Mouse (Mus musculus) liver, embryonic 14.5 days (tissue): ENCODE results near the gene Ndufaf2. TPM values are rescaled to one million over a fixed set of nuclear protein-coding genes. Genes with fewer than 3 reads are reported as not detected.

Experiments used
- ATAC-seq: fragments of 200-750 bp; cut with Nextera tagmentation; 2 replicates; pipeline ENCODE4 v1.8.0; 2017; ENCODE audit warnings: moderate number of reproducible peaks, mild to moderate bottlenecking, moderate library complexity; ENCODE audit not compliant: insufficient read depth
- DNase-seq, 3 experiments: peaks; one replicate each; pipeline ENCODE4 v3.0.0-alpha.2; 2012 to 2013; ENCODE audit warnings: low read depth in 3 of 3, low spot score in 3 of 3
- H3K27ac ChIP-seq: fragments of 300-500 bp; sonication (generic); 2 replicates; pipeline ENCODE4 v1.5.1; 2014; ENCODE audit warnings: moderate library complexity, mild to moderate bottlenecking, control low read depth, inconsistent platforms
- H3K27me3 ChIP-seq: fragments of 300-500 bp; sonication (generic); 2 replicates; pipeline ENCODE4 v1.6.1; 2014; ENCODE audit warnings: mild to moderate bottlenecking, low read length, moderate library complexity; ENCODE audit not compliant: control insufficient read depth, insufficient read depth
- H3K36me3 ChIP-seq: fragments of 300-500 bp; sonication (generic); replicated peaks from 2 replicates; pipeline ENCODE4 v1.6.1; 2014; ENCODE audit warnings: low read depth; ENCODE audit not compliant: control insufficient read depth, insufficient read depth
- H3K4me1 ChIP-seq, 2 experiments: fragments of 200-500 bp in 1 of 2; fragments of 300-500 bp in 1 of 2; sonication (generic) in 1 of 2; replicated peaks; 2 replicates each; pipeline ENCODE4 v1.6.1; 2012 to 2014; ENCODE audit warnings: antibody characterized with exemption in 1 of 2, inconsistent platforms in 1 of 2, low read length in 1 of 2; ENCODE audit not compliant: control insufficient read depth in 2 of 2, insufficient read depth in 2 of 2
- H3K4me2 ChIP-seq: fragments of 300-500 bp; sonication (generic); 2 replicates; pipeline ENCODE4 v1.6.1; 2014; ENCODE audit warnings: low read depth, mild to moderate bottlenecking, control low read depth, moderate library complexity
- H3K4me3 ChIP-seq, 2 experiments: fragments of 200-500 bp in 1 of 2; fragments of 300-500 bp in 1 of 2; sonication (generic) in 1 of 2; 2 replicates each; pipeline ENCODE4 v1.5.1; 2012 to 2014; ENCODE audit warnings: low read depth in 2 of 2, low read length in 2 of 2, mild to moderate bottlenecking in 2 of 2, control low read depth in 1 of 2, inconsistent platforms in 1 of 2, moderate library complexity in 1 of 2; ENCODE audit not compliant: insufficient read depth in 1 of 2
- H3K9ac ChIP-seq: fragments of 300-500 bp; sonication (generic); replicated peaks from 2 replicates; pipeline ENCODE4 v1.6.1; 2014; ENCODE audit warnings: mild to moderate bottlenecking, control low read depth, moderate library complexity
- H3K9me3 ChIP-seq: fragments of 300-500 bp; sonication (generic); 2 replicates; pipeline ENCODE4 v1.6.1; 2016; ENCODE audit warnings: low read length, mixed read lengths; ENCODE audit not compliant: control insufficient read depth
- CTCF ChIP-seq: IDR thresholded peaks from 2 replicates; pipeline ENCODE4 v1.5.1; 2016; ENCODE audit warnings: antibody characterized with exemption, low read depth, control low read depth
- EP300 ChIP-seq: IDR thresholded peaks from 2 replicates; pipeline ENCODE4 v1.6.1; 2016; ENCODE audit warnings: antibody characterized with exemption, low read depth
- WGBS: fragments of 180-500 bp; shearing (Covaris S2); extraction: QIAGEN DNeasy Blood & Tissue Kit; methylation state at CpG from one replicate; pipeline ENCODE4 v1.1.7; 2014; ENCODE audit not compliant: insufficient replicate concordance; 5-methylcytosine and 5-hydroxymethylcytosine counted together
- polyA plus RNA-seq, 2 experiments: library from polyadenylated mRNA; depleted of rRNA in 1 of 2; stranded (reverse) in 1 of 2; unstranded in 1 of 2; fragments of >200 nt; fragmentation: Nextera tagmentation in 1 of 2; extraction: Ambion mirVana in 1 of 2; gene quantifications; 2 replicates each; pipeline versions ENCODE4 v1.2.1 to v1.2.3; 2012 to 2014

Ndufaf2 gene
- polyA plus RNA-seq, 2 experiments: 21.6 to 33.8 TPM

- no peaks in the 10 kb centered on the region for H3K4me1 ChIP-seq
- H3K36me3 ChIP-seq: no peaks in the 10 kb centered on the region
- no peak overlapping the region for H3K4me2 ChIP-seq
- DNase-seq: no peak
- H3K27me3 ChIP-seq: no peaks in the 10 kb centered on the region
- H3K9me3 ChIP-seq: no peaks in the 10 kb centered on the region
- no peak overlapping the region for H3K9ac ChIP-seq
- no peak overlapping the region for H3K27ac ChIP-seq
- ATAC-seq: no peak
- no peak for TF ChIP-seq EP300
- no peak for TF ChIP-seq CTCF
- 50% methylated on average over 3 of the region's 3 CpGs for WGBS
- no peak overlapping the region for H3K4me3 ChIP-seq
Measured at GRCm38 (mm10) chr13:108114257-108114656, 44.2 kb downstream of the Ndufaf2 start.

DNA sequence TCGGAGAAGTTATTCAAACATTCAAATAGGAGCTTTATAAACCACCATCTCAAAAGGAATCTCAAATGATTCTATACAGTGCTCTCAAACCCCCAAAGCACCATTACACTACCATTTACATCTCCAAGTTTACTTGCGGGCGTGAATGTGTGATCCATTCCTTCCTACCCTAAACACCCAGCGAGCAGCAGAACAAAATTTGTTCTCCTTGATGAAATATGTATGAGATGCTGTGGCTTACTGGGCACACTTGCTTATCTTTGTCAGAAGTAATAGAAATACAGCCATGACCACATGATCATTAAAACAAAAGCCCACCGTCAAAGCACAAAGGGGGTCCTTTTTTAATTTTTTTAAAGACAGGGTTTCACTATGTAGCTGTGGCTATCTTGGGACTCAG lies 44.9 kb downstream of the Ndufaf2 start:
- Histone ChIP-seq H3K27me3 (no peaks in the 10 kb centered on the region), H3K9me3 (no peaks in the 10 kb centered on the region), H3K36me3 (no peaks in the 10 kb centered on the region), H3K9ac (no peak overlapping the region), H3K4me3 (no peak overlapping the region), H3K27ac (no peak overlapping the region), H3K4me1 (no peaks in the 10 kb centered on the region), H3K4me2 (no peak overlapping the region)
- TF ChIP-seq CTCF (no peak), EP300 (no peak)
- ATAC-seq (no peak), DNase-seq (no peak)
- WGBS: 81% methylated on average over 5 of the region's 5 CpGs

DNA sequence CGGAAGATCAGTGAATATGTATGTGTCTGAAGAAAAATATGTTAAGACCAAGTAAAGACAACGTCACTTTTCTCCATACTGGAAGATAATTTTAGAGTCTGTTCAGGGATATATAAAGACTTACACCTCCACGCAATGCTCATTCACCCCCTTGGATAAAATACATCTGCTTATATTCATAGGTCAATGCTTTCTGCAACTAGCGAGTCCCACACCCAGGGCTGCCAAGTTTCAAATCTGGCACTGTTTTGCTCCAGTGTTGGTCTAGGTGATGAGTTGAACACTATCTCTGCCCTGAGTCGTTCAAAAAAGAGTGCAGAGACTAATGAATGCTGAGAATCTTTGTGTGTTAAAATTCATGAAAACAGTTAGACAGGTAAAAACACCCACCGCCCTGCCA lies 47.5 kb downstream of the Ndufaf2 start:
- DNase-seq: no peak
- WGBS: 76% methylated on average over 6 of the region's 6 CpGs
- no peaks in the 10 kb centered on the region for H3K4me1 ChIP-seq
- no peaks in the 10 kb centered on the region for H3K9me3 ChIP-seq
- H3K27me3 ChIP-seq: no peaks in the 10 kb centered on the region
- H3K4me3 ChIP-seq: no peak overlapping the region
- H3K36me3 ChIP-seq: no peaks in the 10 kb centered on the region
- no peak for ATAC-seq
- no peak overlapping the region for H3K4me2 ChIP-seq
- H3K9ac ChIP-seq: no peak overlapping the region
- TF ChIP-seq CTCF (no peak), EP300 (no peak)
- no peak overlapping the region for H3K27ac ChIP-seq

- no peak overlapping the region for H3K4me2 ChIP-seq
- no peaks in the 10 kb centered on the region for H3K9me3 ChIP-seq
- H3K27me3 ChIP-seq: no peaks in the 10 kb centered on the region
- no peak for TF ChIP-seq EP300
- no peak for TF ChIP-seq CTCF
- WGBS: 32% methylated on average over 2 of the region's 2 CpGs
- no peak overlapping the region for H3K9ac ChIP-seq
- ATAC-seq (no peak), DNase-seq (no peak)
- H3K27ac ChIP-seq: no peak overlapping the region
- no peaks in the 10 kb centered on the region for H3K36me3 ChIP-seq
- H3K4me1 ChIP-seq: peaks cover 0 to 5% of the 10 kb centered on the region in 2 experiments; a peak in 2 of 4 replicates
- H3K4me3 ChIP-seq: no peak overlapping the region
Measured at GRCm38 (mm10) chr13:108100700-108101099, 57.7 kb downstream of the Ndufaf2 start.

DNA sequence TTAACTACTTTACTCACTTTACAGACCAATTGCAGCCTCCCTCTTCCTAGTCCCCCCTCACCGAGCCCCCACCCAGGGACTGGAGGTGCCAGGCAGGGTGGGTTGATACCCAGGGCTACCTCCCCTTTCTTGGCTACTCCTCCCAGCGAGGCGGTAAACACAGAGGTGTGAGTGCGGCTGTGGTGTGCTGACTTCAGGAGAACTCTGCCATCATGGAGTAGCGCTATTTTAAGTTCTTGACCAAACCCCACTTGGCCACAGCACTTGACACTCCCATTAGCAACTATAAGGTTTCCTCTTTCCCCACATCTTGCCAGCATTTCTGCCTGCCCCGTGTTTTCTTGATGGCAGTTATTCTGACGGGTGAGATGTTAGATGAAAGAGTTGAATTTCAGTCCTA lies 62.0 kb downstream of the Ndufaf2 start:
- DNase-seq (no peak), ATAC-seq (no peak)
- H3K9me3 ChIP-seq: no peaks in the 10 kb centered on the region
- WGBS: 50% methylated on average over 7 of the region's 7 CpGs
- H3K4me1 ChIP-seq: peaks cover 0 to 5% of the 10 kb centered on the region in 2 experiments; a peak in 2 of 4 replicates
- TF ChIP-seq EP300: no peak
- TF ChIP-seq CTCF: no peak
- H3K4me2 ChIP-seq: no peak overlapping the region
- H3K27me3 ChIP-seq: no peaks in the 10 kb centered on the region
- no peak overlapping the region for H3K9ac ChIP-seq
- no peak overlapping the region for H3K27ac ChIP-seq
- H3K36me3 ChIP-seq: no peaks in the 10 kb centered on the region
- no peak overlapping the region for H3K4me3 ChIP-seq
